Mouse (Mus musculus) kidney, adult 2 months (tissue): Measurements from ENCODE around the gene Ptprk.

Source experiments
- CTCF ChIP-seq: fragments of 200-500 bp; conservative IDR thresholded peaks from 2 replicates; pipeline ENCODE4 v1.5.1; 2011; ENCODE audit warnings: low read depth, mild to moderate bottlenecking, control low read depth, low read length, moderate library complexity, mixed read lengths; ENCODE audit not compliant: insufficient read depth, insufficient read length
- POLR2A ChIP-seq: fragments of 200-500 bp; IDR thresholded peaks from one replicate; pipeline ENCODE4 v1.6.1; 2011; ENCODE audit warnings: low read depth, low read length, control low read depth

GRCm38 (mm10) chr10:28262159-28262558 lies 187.5 kb downstream of the Ptprk start:
- TF ChIP-seq POLR2A (no peak), CTCF (no peak)
